Mouse (Mus musculus) embryonic stem cell, embryonic (primary cell): ENCODE results near the gene Gm21188.
"Not testable (repeated sequence)": the region's sequence is repeated elsewhere in the genome, so short reads cannot be mapped to it uniquely, and the experiment has no call there.

Experiments used
- CTCF ChIA-PET, 4 experiments: fragments of 300-600 bp in 2 of 4; fragments of 350-600 bp in 2 of 4; sonication (Branson Sonifier 250); formaldehyde crosslinking; loops; one replicate each; lab custom pipeline; 2022; ENCODE audit warnings: inconsistent platforms in 2 of 4; lab: Charles Lee
- POLR2A ChIA-PET, 4 experiments: fragments of 300-600 bp in 2 of 4; fragments of 350-600 bp in 2 of 4; sonication (Branson Sonifier 250); formaldehyde crosslinking; loops; one replicate each; lab custom pipeline; 2022; ENCODE audit warnings: antibody characterized with exemption in 4 of 4, inconsistent platforms in 1 of 4; lab: Charles Lee

Gm21188 gene

GRCm38 (mm10) chr13:120052085-120052484, at the start of gene Gm21188:
TSS of gene Gm21188 (minus strand) at chr13:120052194.
- CTCF ChIA-PET, POLR2A ChIA-PET: not testable (repeated sequence)

GRCm38 (mm10) chr13:120099327-120099726, 47.3 kb upstream of the Gm21188 start:
- CTCF ChIA-PET, result not testable (repeated sequence)

GRCm38 (mm10) chr13:120096938-120097256, 44.9 kb upstream of the Gm21188 start:
- POLR2A ChIA-PET, CTCF ChIA-PET: not testable (repeated sequence)

More at GRCm38 (mm10) chr13:120099327-120099726, 47.3 kb upstream of the Gm21188 start:
- POLR2A ChIA-PET, result not testable (repeated sequence)

DNA sequence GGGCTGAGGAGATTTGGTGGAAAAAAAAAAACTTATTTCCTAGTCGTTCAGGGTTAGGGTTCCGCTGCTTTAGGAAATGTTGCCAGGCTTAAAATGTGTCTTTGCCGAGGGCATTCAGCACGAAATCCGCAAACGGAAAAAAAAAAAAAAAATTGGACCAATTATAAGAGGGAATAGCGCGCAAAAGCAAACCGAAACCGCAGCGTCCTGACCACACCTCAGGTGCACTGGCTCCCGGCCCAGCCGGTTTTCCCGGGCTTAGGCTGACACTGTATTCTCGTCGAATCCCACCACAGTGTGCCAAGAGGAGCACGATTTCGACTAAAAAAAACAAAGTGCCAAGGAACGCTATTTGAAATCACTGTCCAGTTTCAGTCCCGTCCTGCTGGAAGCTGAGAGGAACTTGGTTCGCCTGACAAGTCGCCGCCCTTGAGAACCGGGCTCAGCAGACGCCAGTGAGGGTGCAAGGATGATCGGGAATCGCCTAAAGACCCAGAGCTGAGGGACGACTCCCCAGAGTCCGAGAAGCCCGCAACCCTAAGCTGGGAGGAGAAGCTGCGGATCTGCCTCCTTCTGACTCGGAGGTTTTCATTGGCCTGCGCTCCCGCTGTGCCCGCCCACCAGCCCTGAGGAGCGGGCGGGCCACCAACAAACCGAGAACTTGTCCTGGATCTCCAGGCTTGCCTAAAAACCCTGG, 44.4 kb upstream of the Gm21188 start:
- CTCF ChIA-PET, POLR2A ChIA-PET: not testable (repeated sequence)

DNA sequence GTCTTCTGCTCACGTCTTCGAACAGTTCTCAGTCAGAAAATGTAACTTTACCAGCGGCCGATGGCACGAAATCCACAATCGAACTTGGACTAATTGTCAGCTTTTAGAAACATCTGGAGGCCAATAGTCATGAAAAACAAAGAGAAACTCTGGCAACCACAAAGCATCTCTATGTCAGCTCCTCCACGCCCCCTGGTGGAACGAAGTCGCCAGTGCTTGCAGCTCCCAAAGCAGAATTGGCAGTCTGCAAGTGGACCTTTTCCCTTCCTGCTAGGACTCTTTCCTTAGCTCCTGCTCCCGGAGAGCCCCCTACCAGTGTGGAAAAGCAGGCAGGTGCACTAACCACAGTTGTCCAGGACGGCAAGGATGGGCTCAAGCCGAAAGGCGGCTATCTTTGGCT, 41.0 kb upstream of the Gm21188 start:
- CTCF ChIA-PET, POLR2A ChIA-PET: not testable (repeated sequence)

GRCm38 (mm10) chr13:120079644-120080043, 27.6 kb upstream of the Gm21188 start:
- CTCF ChIA-PET, POLR2A ChIA-PET: not testable (repeated sequence)

DNA sequence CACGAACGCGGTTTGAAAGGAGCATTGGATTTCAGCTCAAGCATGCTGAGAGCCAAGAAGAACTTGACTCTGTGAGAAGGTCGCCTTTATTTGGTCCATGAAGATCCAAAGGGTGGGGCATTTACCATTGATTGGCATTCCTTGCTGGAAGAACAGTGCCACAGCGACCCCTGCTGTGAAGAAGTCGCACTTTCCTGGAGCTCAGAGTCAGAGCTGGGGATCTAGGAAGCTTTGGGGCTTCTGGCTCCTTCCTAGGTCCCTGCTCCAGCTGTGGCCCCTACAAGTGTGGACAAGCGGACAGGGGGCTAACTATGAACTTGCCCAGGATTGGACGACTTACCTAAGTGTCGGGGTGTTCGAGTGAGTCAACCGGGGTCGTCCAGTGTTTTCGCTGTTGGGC, 18.9 kb upstream of the Gm21188 start:
- CTCF ChIA-PET, POLR2A ChIA-PET: not testable (repeated sequence)

DNA sequence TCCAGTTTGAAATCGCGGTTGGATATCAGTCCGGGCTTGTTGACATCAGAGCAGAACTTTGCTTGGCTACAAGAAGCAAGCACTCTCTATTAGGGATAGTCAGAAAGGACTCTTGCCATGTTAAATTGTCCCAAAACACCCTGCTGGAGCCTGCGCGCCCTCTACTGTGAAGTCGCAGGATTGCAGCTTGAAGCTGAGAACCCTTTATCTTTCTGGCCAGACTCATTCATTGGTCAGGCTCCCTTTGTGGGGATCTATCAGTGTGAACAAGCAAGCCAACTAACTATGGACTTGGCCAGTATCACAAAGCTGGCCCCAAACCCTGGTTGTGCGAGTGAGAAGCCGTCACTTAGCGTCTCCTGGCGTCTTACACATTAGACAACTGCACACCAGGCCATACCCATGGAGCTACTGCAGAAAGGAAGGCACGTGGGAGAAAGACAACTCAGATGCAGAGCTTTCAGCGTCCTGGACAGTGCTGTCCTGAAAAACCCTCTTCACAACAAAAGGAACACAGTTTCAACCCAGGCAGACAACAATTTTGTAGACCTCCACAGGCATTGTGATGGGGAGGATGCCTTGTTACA, 18.1 kb upstream of the Gm21188 start:
- CTCF ChIA-PET, POLR2A ChIA-PET: not testable (repeated sequence)

DNA sequence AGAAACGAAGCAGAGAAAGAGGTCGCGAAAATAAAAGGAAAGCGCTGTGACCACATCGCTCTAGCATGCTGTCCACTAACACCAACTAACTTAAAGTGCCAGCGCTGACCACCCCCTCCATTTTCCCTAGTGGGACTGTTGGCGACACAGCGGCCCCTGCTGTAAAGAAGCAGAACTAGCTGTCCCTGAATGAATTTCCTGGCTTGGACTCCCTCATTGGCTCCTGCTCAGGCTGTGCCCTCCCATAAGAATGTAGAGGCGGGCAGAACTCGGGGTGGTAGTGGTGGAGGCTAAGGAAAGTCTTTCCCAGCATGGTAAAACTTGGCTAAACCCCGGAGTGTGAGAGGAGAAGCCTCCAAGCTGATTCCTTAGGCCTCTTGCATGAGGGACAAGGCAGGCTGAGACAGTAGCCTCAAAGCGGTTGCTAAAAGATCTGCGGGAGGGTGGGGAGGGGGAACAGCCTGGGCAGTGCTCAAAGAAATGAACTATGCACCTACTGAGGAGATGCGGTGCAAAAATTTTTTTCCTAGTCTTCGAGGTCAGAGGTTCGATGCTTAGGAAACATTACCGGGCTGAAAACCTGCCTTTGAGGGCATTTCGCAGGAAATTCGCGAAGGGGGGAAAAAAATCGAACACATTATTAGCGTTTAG, 11.6 kb upstream of the Gm21188 start:
- POLR2A ChIA-PET, CTCF ChIA-PET: not testable (repeated sequence)

DNA sequence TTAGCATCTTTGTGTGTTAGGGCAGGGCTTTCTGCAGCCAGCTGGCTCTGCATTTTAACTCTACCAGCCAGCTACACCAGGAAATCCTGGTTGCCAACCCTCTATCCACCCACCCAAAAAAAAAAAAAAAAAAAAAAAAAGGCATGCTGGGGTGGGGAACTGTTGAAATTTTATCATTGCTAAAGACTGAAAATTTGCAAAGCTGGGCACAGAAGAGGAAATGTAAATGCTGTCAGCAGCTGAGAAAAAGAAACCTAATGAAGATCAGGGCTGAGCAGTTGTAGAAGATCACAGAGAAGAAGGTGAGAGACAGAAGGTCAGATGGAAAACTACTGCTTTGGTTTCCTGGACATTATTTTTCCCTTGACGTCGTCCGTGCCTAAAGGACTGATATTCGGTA, 10.9 kb upstream of the Gm21188 start:
- POLR2A ChIA-PET, result not testable (repeated sequence)

DNA sequence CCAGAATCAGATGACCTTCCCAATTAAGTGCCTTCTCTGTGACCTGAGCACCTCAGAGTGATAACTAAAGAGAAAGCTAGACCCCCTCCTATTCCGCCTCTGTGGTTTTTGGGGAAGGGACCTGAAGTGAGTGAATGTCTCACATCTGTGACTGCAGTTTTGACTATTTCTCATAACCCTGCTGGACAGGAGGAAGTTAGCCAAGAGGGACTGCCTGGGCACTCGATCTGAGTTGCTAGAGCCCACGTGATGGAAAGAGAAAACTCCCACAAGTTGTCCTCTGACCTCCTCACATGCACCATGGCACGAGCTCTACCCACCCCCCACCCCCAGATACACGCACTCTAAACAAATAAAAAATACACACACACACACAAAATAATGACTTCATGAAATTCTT, 3.4 kb downstream of the Gm21188 start:
- POLR2A ChIA-PET, CTCF ChIA-PET: not testable (repeated sequence)

More for the DNA sequence above, 10.9 kb upstream of the Gm21188 start:
- CTCF ChIA-PET, result not testable (repeated sequence)

DNA sequence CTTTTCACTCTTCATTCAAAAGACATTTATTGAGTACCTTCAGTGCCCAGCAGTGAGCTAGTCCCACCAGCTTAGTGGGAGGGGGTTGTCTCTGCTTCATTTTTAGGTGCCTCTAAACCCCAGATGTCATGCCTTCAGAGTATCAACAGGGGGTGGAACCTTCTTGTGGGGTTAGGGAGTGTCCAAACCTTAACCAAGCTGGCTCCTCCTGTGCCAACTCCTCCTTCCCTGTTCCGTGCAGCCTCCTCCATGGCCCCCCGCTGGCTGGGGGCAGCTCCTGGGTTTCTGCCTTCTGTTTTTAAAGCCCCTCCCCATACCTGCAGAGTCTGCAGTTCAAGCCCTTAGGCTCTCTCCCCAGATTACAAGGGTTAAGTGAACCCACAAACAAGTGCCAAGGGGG, 3.8 kb downstream of the Gm21188 start:
- CTCF ChIA-PET, POLR2A ChIA-PET: not testable (repeated sequence)

DNA sequence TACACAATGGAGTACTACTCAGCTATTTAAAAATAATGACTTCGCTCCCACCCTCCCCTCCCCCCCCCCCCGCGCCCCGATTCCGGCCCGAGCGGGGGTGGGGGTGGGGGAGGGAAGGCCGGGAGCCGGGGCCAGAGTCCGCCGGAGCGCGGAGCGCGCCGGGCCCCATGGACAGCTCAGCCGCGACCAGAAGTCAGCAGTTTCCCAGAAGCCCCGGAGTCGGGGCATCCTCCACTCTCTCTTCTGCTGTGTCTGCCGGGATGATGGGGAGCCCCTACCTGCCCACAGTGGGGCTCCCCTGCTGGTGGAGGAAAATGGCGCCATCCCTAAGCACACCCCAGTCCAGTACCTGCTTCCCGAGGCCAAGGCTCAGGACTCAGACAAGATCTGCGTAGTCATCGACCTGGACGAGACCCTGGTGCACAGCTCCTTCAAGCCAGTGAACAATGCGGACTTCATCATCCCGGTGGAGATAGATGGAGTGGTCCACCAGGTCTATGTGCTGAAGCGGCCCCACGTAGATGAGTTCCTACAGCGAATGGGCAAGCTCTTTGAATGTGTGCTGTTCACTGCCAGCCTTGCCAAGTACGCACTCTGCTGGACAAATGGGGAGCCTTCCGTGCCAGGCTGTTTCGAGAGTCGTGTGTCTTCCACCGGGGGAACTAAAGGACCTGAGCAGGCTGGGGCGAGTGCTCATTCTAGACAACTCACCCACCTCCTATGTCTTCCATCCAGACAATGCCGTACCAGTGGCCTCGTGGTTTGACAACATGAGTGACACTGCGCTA, 5.4 kb downstream of the Gm21188 start:
- POLR2A ChIA-PET, result interaction anchor here in 1 of 4 experiments (0.6 kb wide), 1 partner anchor 291 kb away, joined by 4 read pairs; the partner anchor contains the start of gene Nim1k
- CTCF ChIA-PET, result not testable (repeated sequence)

GRCm38 (mm10) chr13:120041145-120041544, 10.8 kb downstream of the Gm21188 start:
- POLR2A ChIA-PET, CTCF ChIA-PET: not testable (repeated sequence)

- CTCF ChIA-PET, POLR2A ChIA-PET: not testable (repeated sequence)
These were observed 14.1 kb downstream of the Gm21188 start for GRCm38 (mm10) chr13:120037881-120038280.

DNA sequence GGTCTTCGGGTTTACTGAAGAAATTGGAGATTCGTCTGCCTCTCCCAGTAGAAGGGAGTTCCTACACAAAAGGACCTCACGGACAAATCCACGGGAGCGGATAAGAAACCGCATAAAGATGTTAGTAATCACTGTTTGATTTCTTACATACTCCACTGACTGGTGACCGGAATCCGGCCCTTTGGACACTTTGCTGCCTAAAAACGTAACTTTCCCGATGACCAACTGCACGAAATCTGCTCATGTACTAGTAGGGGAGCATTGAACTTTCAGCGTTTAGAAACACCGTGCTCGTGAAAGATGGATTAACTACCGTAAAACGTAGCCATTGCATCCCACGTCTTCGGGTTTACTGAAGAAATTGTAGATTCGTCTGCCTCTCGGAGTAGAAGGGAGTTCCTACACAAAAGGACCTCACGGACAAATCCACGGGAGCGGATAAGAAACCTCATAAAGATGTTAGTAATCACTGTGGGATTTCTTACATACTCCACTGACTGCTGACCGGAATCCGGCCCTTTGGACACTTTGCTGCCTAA, 15.3 kb downstream of the Gm21188 start:
- CTCF ChIA-PET, POLR2A ChIA-PET: not testable (repeated sequence)

- POLR2A ChIA-PET, CTCF ChIA-PET: not testable (repeated sequence)
These were observed 16.8 kb downstream of the Gm21188 start for GRCm38 (mm10) chr13:120035151-120035550.

DNA sequence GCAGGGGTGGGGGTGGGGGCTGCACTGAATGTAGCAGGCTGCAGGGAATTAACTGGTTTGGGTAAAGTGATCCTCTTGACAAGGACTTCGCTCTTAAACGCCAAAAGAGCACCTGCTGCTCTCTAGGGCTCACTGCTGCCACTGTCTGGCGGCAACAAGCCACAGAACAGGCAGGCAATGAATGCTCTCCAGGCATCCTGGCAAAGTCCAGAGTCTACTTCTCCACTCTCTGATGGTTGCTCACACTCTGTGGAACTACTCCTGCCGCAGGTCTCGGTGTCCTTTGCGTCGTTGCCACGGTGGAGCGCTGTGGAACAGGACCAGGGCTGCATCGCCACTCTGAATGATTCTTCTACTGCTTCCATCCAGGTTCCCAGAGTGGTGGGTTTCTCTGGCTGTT, 17.4 kb downstream of the Gm21188 start:
- CTCF ChIA-PET, POLR2A ChIA-PET: not testable (repeated sequence)

DNA sequence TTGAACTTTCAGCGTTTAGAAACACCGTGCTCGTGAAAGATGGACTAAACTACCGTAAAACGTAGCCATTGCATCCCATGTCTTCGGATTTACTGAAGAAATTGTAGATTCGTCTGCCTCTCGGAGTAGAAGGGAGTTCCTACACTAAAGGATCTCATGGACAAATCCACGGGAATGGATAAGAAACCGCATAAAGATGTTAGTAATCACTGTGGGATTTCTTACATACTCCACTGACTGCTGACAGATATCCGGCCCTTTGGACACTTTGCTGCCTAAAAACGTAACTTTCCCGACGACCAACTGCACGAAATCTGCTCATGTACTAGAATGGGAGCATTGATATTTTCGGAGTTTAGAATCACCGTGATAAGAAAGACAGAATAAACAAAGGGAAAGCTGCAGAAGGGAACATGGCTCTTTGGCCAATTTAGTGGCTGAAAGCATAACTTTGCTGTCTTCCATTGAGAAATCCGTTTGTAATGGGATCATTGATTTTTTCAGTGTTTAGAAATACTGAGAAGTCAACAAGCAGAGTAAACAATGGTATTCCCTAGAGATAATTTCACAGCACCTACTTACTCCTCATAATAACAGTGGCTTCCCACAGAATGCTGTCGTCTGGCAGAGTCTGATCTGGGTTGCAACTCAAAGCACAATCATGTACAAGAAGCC, 18.3 kb downstream of the Gm21188 start:
- CTCF ChIA-PET, POLR2A ChIA-PET: not testable (repeated sequence)
